Mouse (Mus musculus) hindlimb bud, embryonic 11.5 days (tissue): ENCODE measurements around the gene Sh3bp2.

Experiments
- DNase-seq: peaks from one replicate; pipeline ENCODE4 v3.0.0-alpha.2; 2012; ENCODE audit warnings: low read depth, low spot score; ENCODE audit errors: extremely low spot score

Gene Sh3bp2

DNA sequence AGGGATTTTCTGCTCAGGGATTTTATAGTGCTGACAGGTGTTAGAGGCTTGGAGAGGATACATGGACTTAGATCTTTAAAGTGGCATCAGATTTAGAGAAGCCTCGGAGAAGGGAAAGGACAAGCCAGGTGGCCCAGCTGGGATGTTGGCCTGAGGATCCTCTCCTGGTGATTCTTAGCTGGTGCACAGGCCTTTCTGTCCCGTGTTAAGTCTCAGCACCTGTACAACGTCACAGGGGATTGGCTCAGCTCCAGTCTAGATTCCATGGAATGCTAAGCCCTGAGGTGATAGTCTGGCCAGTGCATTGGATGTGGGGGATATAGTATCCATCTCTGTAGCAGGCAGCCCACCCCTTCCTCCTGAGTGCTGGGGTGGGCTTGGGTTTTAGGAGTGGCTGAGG is 82.6 kb downstream of the Sh3bp2 start:
- no peak for DNase-seq

DNA sequence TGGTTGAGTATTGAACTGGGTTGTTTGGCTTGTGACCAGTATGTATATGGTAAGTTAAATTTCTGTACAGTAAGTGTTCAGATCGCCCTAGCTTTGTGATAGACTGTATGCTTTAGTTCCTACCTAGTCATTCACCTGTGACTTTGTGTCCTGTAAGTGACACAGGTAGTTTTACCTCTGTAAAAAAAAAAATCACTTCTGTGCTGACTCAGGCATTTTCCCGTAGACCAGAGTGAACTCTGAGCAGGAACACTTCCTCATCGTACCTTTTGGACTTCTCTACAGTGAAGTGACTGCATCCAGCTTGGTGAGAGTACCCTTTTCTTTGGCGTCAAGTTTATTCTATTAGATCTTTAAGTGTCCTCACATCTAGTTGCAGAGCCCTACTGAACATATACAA is 84.3 kb downstream of the Sh3bp2 start:
- DNase-seq: no peak
